Mouse (Mus musculus) ZHBTc4 (cell line): ENCODE measurements around the gene Pdzd7.

ENCODE experiments used
- DNase-seq: peaks from one replicate; pipeline ENCODE4 v3.0.0-alpha.2; 2011; ENCODE audit warnings: low read depth, low spot score

Pdzd7 gene

GRCm38 (mm10) chr19:44985159-44985988 is 60.1 kb downstream of the Pdzd7 start:
- no peak for DNase-seq

- no peak for DNase-seq
Observed at GRCm38 (mm10) chr19:44984420-44984819, 61.1 kb downstream of the Pdzd7 start.

GRCm38 (mm10) chr19:44983366-44983765 is 62.2 kb downstream of the Pdzd7 start:
- DNase-seq, result no peak

GRCm38 (mm10) chr19:44982477-44983115 is 62.9 kb downstream of the Pdzd7 start:
- no peak for DNase-seq

- no peak for DNase-seq
Observed at GRCm38 (mm10) chr19:44980787-44981186, 64.7 kb downstream of the Pdzd7 start.

- DNase-seq, result no peak
Observed at GRCm38 (mm10) chr19:44977148-44977547, 68.4 kb downstream of the Pdzd7 start.
